Mouse (Mus musculus) right cerebral cortex, postnatal 10 days (tissue): ENCODE results near the gene Olfr616.
"Not testable (repeated sequence)": the region's sequence is repeated elsewhere in the genome, so short reads cannot be mapped to it uniquely, and the experiment has no call there.

Source experiments
- DNase-seq, 2 experiments: peaks; one replicate each; pipeline ENCODE4 v3.0.0; 2021; ENCODE audit warnings: low spot score in 2 of 2

The Olfr616 gene

GRCm38 (mm10) chr7:103569043-103569442 lies at the start of gene Olfr616:
Gene Olfr616 (minus strand): TSS chr7:103569143.
- no peak for DNase-seq

GRCm38 (mm10) chr7:103612434-103612833 lies 43.5 kb upstream of the Olfr616 start, which contains the start of gene Olfr620:
Gene Olfr620 (minus strand): TSS chr7:103612534.
- no peak for DNase-seq

- DNase-seq: no peak
Measured at GRCm38 (mm10) chr7:103607425-103607824, 38.5 kb upstream of the Olfr616 start.

- DNase-seq: no peak
Measured at GRCm38 (mm10) chr7:103600275-103600674, 31.3 kb upstream of the Olfr616 start, which contains the start of gene Olfr619. Gene Olfr619 (plus strand): TSS chr7:103600575.

- DNase-seq: no peak
Measured at GRCm38 (mm10) chr7:103589803-103590202, 20.9 kb upstream of the Olfr616 start, which contains the start of gene Olfr618. Gene Olfr618 (plus strand): TSS chr7:103590103.

- no peak for DNase-seq
Measured at GRCm38 (mm10) chr7:103572761-103573160, 3.8 kb upstream of the Olfr616 start, which contains the start of gene Olfr617. Gene Olfr617 (plus strand): TSS chr7:103573061.

GRCm38 (mm10) chr7:103555779-103556178 lies 13.2 kb downstream of the Olfr616 start, which contains the start of gene Olfr615:
Gene Olfr615 (plus strand): TSS chr7:103556079.
- no peak for DNase-seq

- DNase-seq: no peak
Measured at GRCm38 (mm10) chr7:103547774-103548173, 21.2 kb downstream of the Olfr616 start, which contains the start of gene Olfr613. Gene Olfr613 (plus strand): TSS chr7:103548074.

- DNase-seq: not testable (repeated sequence)
Measured at GRCm38 (mm10) chr7:103542617-103543016, 26.3 kb downstream of the Olfr616 start, which contains the start of gene Olfr612. Gene Olfr612 (minus strand): TSS chr7:103542717.

GRCm38 (mm10) chr7:103520746-103521145 lies 48.2 kb downstream of the Olfr616 start, which contains the start of gene Olfr611:
Gene Olfr611 (minus strand): TSS chr7:103520846.
- not testable (repeated sequence) for DNase-seq
